Mouse (Mus musculus) neural tube, embryonic 12.5 days (tissue): ENCODE results near the gene Lin7b. TPM values are rescaled to one million over a fixed set of nuclear protein-coding genes. Genes with fewer than 3 reads are reported as not detected.

ENCODE experiments used
- ATAC-seq: fragments of 200-750 bp; cut with Nextera tagmentation; 2 replicates; pipeline ENCODE4 v1.8.0; 2017; ENCODE audit warnings: low read depth, mild to moderate bottlenecking, moderate TSS enrichment, moderate library complexity; ENCODE audit not compliant: low FRiP score
- H3K27ac ChIP-seq: fragments of 300-500 bp; sonication (generic); 2 replicates; pipeline ENCODE4 v1.5.1; 2016
- H3K27me3 ChIP-seq: fragments of 300-500 bp; sonication (generic); replicated peaks from 2 replicates; pipeline ENCODE4 v1.6.1; 2016; ENCODE audit warnings: mild to moderate bottlenecking
- H3K36me3 ChIP-seq: fragments of 300-500 bp; sonication (generic); 2 replicates; pipeline ENCODE4 v1.6.1; 2016; ENCODE audit warnings: mild to moderate bottlenecking
- H3K4me1 ChIP-seq: fragments of 300-500 bp; sonication (generic); 2 replicates; pipeline ENCODE4 v1.6.1; 2016
- H3K4me2 ChIP-seq: fragments of 300-500 bp; sonication (generic); replicated peaks from 2 replicates; pipeline ENCODE4 v1.6.1; 2016; ENCODE audit warnings: mild to moderate bottlenecking
- H3K4me3 ChIP-seq: fragments of 300-500 bp; sonication (generic); 2 replicates; pipeline ENCODE4 v1.5.1; 2016
- H3K9ac ChIP-seq: fragments of 300-500 bp; sonication (generic); 2 replicates; pipeline ENCODE4 v1.6.1; 2016; ENCODE audit warnings: mild to moderate bottlenecking
- H3K9me3 ChIP-seq: fragments of 300-500 bp; sonication (generic); 2 replicates; pipeline ENCODE4 v1.6.1; 2016; ENCODE audit warnings: mild to moderate bottlenecking
- WGBS: fragments of 180-500 bp; shearing (Covaris S2); methylation state at CpG from one replicate; pipeline ENCODE4 v1.1.7; 2016; 5-methylcytosine and 5-hydroxymethylcytosine counted together
- polyA plus RNA-seq: library from polyadenylated mRNA; unstranded; fragments of >200 nt; fragmentation: Nextera tagmentation; extraction: Ambion mirVana; gene quantifications from 2 replicates; pipeline ENCODE4 v1.2.1, GENCODE M21; 2016

Lin7b gene
- polyA plus RNA-seq, 1 experiment from 2014 or later: 3.5 TPM

DNA sequence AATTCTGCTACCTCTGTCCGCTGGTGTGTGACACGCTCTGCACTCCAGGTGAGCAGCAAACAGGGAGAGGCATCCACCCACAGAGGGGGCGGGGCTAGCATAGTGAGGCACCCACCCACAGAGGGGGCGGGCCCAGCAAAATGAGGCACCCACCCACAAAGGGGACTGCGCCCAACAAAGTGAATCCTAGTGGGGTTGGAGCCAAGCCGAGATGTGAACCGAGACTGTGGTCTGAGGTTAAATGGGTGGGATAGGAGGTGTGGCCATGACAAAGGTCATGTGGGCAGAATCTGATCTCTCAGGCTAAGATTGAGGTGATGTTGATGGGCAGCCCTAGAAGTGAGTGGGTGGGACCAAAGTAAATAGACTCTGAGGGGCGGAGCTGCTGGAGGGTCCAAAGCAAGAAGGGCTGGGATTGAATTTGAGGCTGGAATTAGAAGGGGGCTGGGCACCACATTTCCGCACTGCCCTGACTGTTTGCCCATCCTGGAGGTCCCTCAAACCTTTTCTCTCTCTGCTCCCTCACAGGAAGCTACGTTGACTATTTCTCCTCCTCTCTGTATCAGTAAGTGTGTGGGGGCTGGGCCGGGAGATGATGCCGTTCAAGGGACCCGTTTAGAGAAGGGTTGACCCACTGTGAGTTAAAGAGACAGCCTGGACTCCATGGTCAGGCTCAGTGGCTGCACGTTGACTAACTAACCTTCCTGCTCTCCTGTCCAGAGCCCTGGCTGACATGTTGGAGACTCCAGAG lies 32.0 kb downstream of the Lin7b start:
- Histone ChIP-seq H3K4me3 (no peak overlapping the region), H3K4me1 (peaks cover 50% of the 10 kb centered on the region)

GRCm38 (mm10) chr7:45337469-45337868 lies 32.9 kb downstream of the Lin7b start:
- WGBS: 18% methylated on average over 4 of the region's 4 CpGs
- no peaks in the 10 kb centered on the region for H3K9me3 ChIP-seq
- no peak for ATAC-seq
- H3K4me3 ChIP-seq: no peak overlapping the region
- no peak overlapping the region for H3K9ac ChIP-seq
- H3K4me1 ChIP-seq: peaks cover 58% of the 10 kb centered on the region
- peaks cover 3% of the 10 kb centered on the region; the same call in 1 of the 2 replicates for H3K36me3 ChIP-seq
- H3K27ac ChIP-seq: no peak overlapping the region
- no peak overlapping the region for H3K4me2 ChIP-seq
- peaks cover 9% of the 10 kb centered on the region for H3K27me3 ChIP-seq

More for the DNA sequence above, 32.0 kb downstream of the Lin7b start:
- Histone ChIP-seq H3K4me2 (peak overlapping the region; percentile 93), H3K27me3 (peaks cover 9% of the 10 kb centered on the region), H3K9me3 (no peaks in the 10 kb centered on the region), H3K27ac (no peak overlapping the region), H3K36me3 (peaks cover 3% of the 10 kb centered on the region; the same call in 1 of the 2 replicates), H3K9ac (no peak overlapping the region)
- no peak for ATAC-seq
- 3% methylated on average over 14 of the region's 14 CpGs for WGBS

DNA sequence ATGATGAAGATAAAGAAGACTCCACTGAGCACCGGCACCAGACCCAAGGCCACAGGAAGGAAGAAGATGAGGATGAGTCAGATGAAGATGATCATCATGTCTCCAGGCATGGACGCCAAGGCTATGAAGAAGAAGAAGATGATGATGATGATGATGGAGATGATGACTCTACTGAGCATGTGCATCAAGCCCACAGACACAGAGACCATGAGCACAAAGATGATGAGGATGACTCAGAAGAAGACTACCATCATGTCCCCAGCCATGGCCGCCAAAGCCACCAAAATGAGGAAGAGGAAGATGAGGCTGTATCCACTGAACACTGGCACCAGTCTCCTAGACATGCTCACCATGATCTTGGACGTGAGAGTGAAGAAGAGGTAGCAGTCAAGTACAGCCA lies 34.1 kb downstream of the Lin7b start:
- Histone ChIP-seq H3K4me2 (no peak overlapping the region), H3K4me3 (no peak overlapping the region), H3K36me3 (no peaks in the 10 kb centered on the region), H3K4me1 (peaks cover 57% of the 10 kb centered on the region), H3K9me3 (no peaks in the 10 kb centered on the region), H3K9ac (no peak overlapping the region), H3K27ac (no peak overlapping the region), H3K27me3 (peaks cover 12% of the 10 kb centered on the region)
- ATAC-seq: no peak
- 90% methylated on average over 4 of the region's 4 CpGs for WGBS

GRCm38 (mm10) chr7:45335056-45335455 lies 35.3 kb downstream of the Lin7b start, which contains the start of gene Hrc:
Hrc (plus strand) TSS chr7:45335290.
- peak within 1 kb of the TSS; percentile 54; the same call in 1 of the 2 replicates for H3K4me3 ChIP-seq

DNA sequence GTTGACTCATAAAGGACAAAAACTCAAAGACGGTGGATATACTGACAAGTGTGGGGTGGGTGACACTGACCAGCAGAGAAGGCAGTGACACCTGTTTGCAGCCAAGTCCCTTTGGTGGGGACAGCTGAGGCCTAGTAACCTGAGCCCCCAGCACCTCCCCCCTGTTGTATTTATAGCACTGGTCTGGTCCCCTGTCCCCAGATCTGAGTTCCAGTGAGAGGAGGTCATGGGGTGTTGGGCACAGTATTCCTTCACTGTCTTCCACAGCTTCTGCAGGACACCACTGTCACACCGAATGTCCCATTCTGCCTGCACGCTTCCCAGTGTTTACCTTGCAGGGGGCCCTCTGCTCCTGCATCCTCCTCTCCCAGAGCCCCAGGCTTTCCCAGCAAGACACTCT lies 35.8 kb downstream of the Lin7b start:
- H3K4me2 ChIP-seq: peak overlapping the region; percentile 87; the same call in 1 of the 2 replicates

More at GRCm38 (mm10) chr7:45335056-45335455, 35.3 kb downstream of the Lin7b start, which contains the start of gene Hrc:
- 36% methylated on average over 5 of the region's 5 CpGs for WGBS
- no peaks in the 10 kb centered on the region for H3K9me3 ChIP-seq
- no peaks in the 10 kb centered on the region for H3K36me3 ChIP-seq
- no peak within 1 kb of the TSS for H3K27ac ChIP-seq
- H3K27me3 ChIP-seq: peaks cover 9% of the 10 kb centered on the region
- peak within 1 kb of the TSS; percentile 87 for H3K4me2 ChIP-seq
- H3K4me1 ChIP-seq: peaks cover 45% of the 10 kb centered on the region
- no peak within 1 kb of the TSS for H3K9ac ChIP-seq
- ATAC-seq: no peak

GRCm38 (mm10) chr7:45333431-45333982 lies 36.9 kb downstream of the Lin7b start, which contains the start of gene Trpm4:
Trpm4 (minus strand) TSS chr7:45333780.
- no peak within 1 kb of the TSS for H3K27ac ChIP-seq
- H3K36me3 ChIP-seq: no peaks in the 10 kb centered on the region
- H3K4me2 ChIP-seq: peak within 1 kb of the TSS; percentile 87
- peaks cover 9% of the 10 kb centered on the region for H3K27me3 ChIP-seq
- peak; percentile 51 for ATAC-seq
- peak within 1 kb of the TSS; percentile 54 for H3K4me3 ChIP-seq
- peak within 1 kb of the TSS; percentile 58 for H3K9ac ChIP-seq
- WGBS: under 1% methylated on average over 38 of the region's 38 CpGs
- H3K9me3 ChIP-seq: no peaks in the 10 kb centered on the region
- H3K4me1 ChIP-seq: peaks cover 30% of the 10 kb centered on the region

More for the DNA sequence above, 35.8 kb downstream of the Lin7b start:
- peaks cover 9% of the 10 kb centered on the region for H3K27me3 ChIP-seq
- no peak for ATAC-seq
- no peaks in the 10 kb centered on the region for H3K9me3 ChIP-seq
- no peak overlapping the region for H3K9ac ChIP-seq
- WGBS: 39% methylated on average over 3 of the region's 3 CpGs
- no peak overlapping the region for H3K4me3 ChIP-seq
- no peak overlapping the region for H3K27ac ChIP-seq
- peaks cover 40% of the 10 kb centered on the region for H3K4me1 ChIP-seq
- H3K36me3 ChIP-seq: no peaks in the 10 kb centered on the region

DNA sequence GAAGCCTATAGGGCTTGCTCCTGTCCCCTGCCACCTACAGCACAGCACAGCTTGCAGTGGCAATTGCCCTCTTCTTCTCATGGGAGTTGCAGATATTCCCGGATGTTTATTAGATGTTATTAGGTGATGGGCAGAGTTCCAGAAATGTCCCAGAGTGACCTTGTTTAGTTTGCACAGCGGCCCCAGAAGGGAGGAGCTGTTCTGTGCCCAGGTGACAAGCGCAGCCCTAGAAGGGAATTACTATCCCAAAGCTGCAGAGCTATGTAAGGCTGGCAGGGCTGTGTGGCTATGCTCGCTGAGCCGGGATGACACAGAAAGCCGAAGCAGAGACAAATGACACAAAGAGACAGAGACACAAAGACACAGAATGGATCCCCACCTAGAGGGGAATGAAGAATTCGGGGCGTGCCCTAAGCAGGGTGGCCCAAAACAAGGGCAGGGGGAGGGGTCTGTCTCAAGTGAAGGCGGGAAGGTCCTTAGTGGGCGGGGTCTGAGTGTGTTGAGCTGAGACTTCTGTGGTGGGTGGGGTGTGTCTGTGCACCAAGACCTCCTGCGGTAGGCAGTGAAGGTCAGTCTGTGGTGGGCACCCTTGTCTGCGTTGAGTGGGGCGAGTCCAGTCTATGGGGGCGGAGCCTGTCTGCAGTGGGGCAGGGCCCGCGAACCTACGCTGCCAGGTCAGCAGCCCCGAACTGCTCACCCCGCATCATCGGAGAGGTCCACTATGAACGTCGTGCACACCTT lies 37.5 kb downstream of the Lin7b start:
- peak overlapping the region; percentile 87 for H3K4me2 ChIP-seq
- peak overlapping the region; percentile 58; the same call in 1 of the 2 replicates for H3K9ac ChIP-seq
- no peak overlapping the region for H3K27ac ChIP-seq
- no peaks in the 10 kb centered on the region for H3K9me3 ChIP-seq
- no peaks in the 10 kb centered on the region for H3K36me3 ChIP-seq
- peak; percentile 60 for ATAC-seq
- 2% methylated on average over 22 of the region's 22 CpGs for WGBS
- peak overlapping the region; percentile 54 for H3K4me3 ChIP-seq
- H3K27me3 ChIP-seq: peaks cover 5% of the 10 kb centered on the region
- peaks cover 24% of the 10 kb centered on the region for H3K4me1 ChIP-seq

GRCm38 (mm10) chr7:45331502-45331901 lies 38.9 kb downstream of the Lin7b start:
- Histone ChIP-seq H3K9me3 (no peaks in the 10 kb centered on the region), H3K27ac (no peak overlapping the region), H3K4me1 (peaks cover 24% of the 10 kb centered on the region), H3K4me3 (no peak overlapping the region), H3K4me2 (no peak overlapping the region), H3K36me3 (0 out of 2 replicates have a peak, but pooled peaks cover under 1% of the 10 kb centered on the region), H3K9ac (no peak overlapping the region), H3K27me3 (peaks cover 4% of the 10 kb centered on the region; the same call in 1 of the 2 replicates)
- no peak for ATAC-seq
- 81% methylated on average over 6 of the region's 6 CpGs for WGBS

GRCm38 (mm10) chr7:45328841-45329475 lies 41.4 kb downstream of the Lin7b start:
- no peak overlapping the region for H3K4me2 ChIP-seq
- H3K27ac ChIP-seq: no peak overlapping the region
- H3K4me1 ChIP-seq: peaks cover 14% of the 10 kb centered on the region
- peaks cover 6% of the 10 kb centered on the region; the same call in 1 of the 2 replicates for H3K9me3 ChIP-seq
- no peak overlapping the region for H3K4me3 ChIP-seq
- WGBS: 79% methylated on average over 13 of the region's 13 CpGs
- no peak overlapping the region for H3K9ac ChIP-seq
- ATAC-seq: no peak
- 0 out of 2 replicates have a peak, but pooled peaks cover 4% of the 10 kb centered on the region for H3K27me3 ChIP-seq
- peaks cover 4% of the 10 kb centered on the region; the same call in 1 of the 2 replicates for H3K36me3 ChIP-seq

GRCm38 (mm10) chr7:45325800-45326199 lies 44.6 kb downstream of the Lin7b start:
- H3K27ac ChIP-seq: no peak overlapping the region
- H3K27me3 ChIP-seq: no peaks in the 10 kb centered on the region
- peaks cover 6% of the 10 kb centered on the region; the same call in 1 of the 2 replicates for H3K9me3 ChIP-seq
- ATAC-seq: no peak
- peaks cover 4% of the 10 kb centered on the region for H3K36me3 ChIP-seq
- H3K9ac ChIP-seq: no peak overlapping the region
- no peak overlapping the region for H3K4me2 ChIP-seq
- no peak overlapping the region for H3K4me3 ChIP-seq
- no peaks in the 10 kb centered on the region for H3K4me1 ChIP-seq

GRCm38 (mm10) chr7:45323069-45323468 lies 47.3 kb downstream of the Lin7b start:
- Histone ChIP-seq H3K27ac (no peak overlapping the region), H3K4me2 (no peak overlapping the region), H3K4me3 (no peak overlapping the region), H3K27me3 (no peaks in the 10 kb centered on the region), H3K9ac (no peak overlapping the region), H3K4me1 (no peaks in the 10 kb centered on the region), H3K9me3 (peaks cover 6% of the 10 kb centered on the region; the same call in 1 of the 2 replicates), H3K36me3 (peaks cover 4% of the 10 kb centered on the region)
- WGBS: 36% methylated on average over 5 of the region's 5 CpGs
- no peak for ATAC-seq
